Mouse (Mus musculus): ENCODE measurements around the gene Tmem131l. TPM values are rescaled to one million over a fixed set of nuclear protein-coding genes. Genes with fewer than 3 reads are reported as not detected.

Tmem131l gene
- 6.4 TPM for polyA plus RNA-seq (2014; fragmentation: Illumina TruSeq; extraction: RNeasy Lipid Tissue Mini Kit (QIAGEN cat#74804); ENCODE audit: low read depth, low replicate concordance)

GRCm38 (mm10) chr3:84039646-84040475, at the start of gene Tmem131l:
Tmem131l (minus strand) TSS chr3:84040175.

Other genes with a start within 250 kb of the Tmem131l start
- gene Tlr2, start 198.4 kb downstream of the Tmem131l start, polyA plus RNA-seq (2014; fragmentation: Illumina TruSeq; extraction: RNeasy Lipid Tissue Mini Kit (QIAGEN cat#74804); ENCODE audit: low read depth, low replicate concordance): 1.9 TPM
- gene Mnd1, start 115.6 kb upstream of the Tmem131l start, polyA plus RNA-seq (2014; fragmentation: Illumina TruSeq; extraction: RNeasy Lipid Tissue Mini Kit (QIAGEN cat#74804); ENCODE audit: low read depth, low replicate concordance): 2.9 TPM
- not detected for gene Gm6525, start 133.9 kb upstream of the Tmem131l start, polyA plus RNA-seq (2014; fragmentation: Illumina TruSeq; extraction: RNeasy Lipid Tissue Mini Kit (QIAGEN cat#74804); ENCODE audit: low read depth, low replicate concordance)